Mouse (Mus musculus) cerebellum, adult 2 months (tissue): ENCODE results near the gene Allc. TPM values are rescaled to one million over a fixed set of nuclear protein-coding genes. Genes with fewer than 3 reads are reported as not detected.

ENCODE experiments used
- DNase-seq, 2 experiments: peaks; one replicate each; pipeline ENCODE4 v3.0.0; 2021
- H3K27ac ChIP-seq: fragments of 200-500 bp; 2 replicates; pipeline ENCODE4 v1.5.1; 2012; ENCODE audit warnings: low read length, control low read depth, inconsistent platforms; ENCODE audit not compliant: insufficient read depth
- H3K27me3 ChIP-seq: fragments of 200-500 bp; 2 replicates; pipeline ENCODE4 v1.6.1; 2012; ENCODE audit warnings: inconsistent platforms, mild to moderate bottlenecking, low read length, moderate library complexity; ENCODE audit not compliant: control insufficient read depth, insufficient read depth
- H3K4me1 ChIP-seq: fragments of 200-500 bp; 2 replicates; pipeline ENCODE4 v1.6.1; 2011; ENCODE audit warnings: low read length; ENCODE audit not compliant: control insufficient read depth, insufficient read depth
- H3K4me3 ChIP-seq: fragments of 200-500 bp; replicated peaks from 2 replicates; pipeline ENCODE3; 2011; ENCODE audit warnings: mild to moderate bottlenecking, low read depth, low read length, control low read depth; ENCODE audit not compliant: insufficient read depth
- CTCF ChIP-seq: fragments of 200-500 bp; IDR thresholded peaks from 2 replicates; pipeline ENCODE4 v1.5.1; 2011; ENCODE audit warnings: low read depth, mild to moderate bottlenecking, control low read depth, low read length, moderate library complexity, borderline replicate concordance; ENCODE audit not compliant: insufficient read depth
- POLR2A ChIP-seq: fragments of 200-500 bp; IDR thresholded peaks from 2 replicates; pipeline ENCODE4 v1.6.1; 2011; ENCODE audit warnings: low read length, control low read depth, borderline replicate concordance; ENCODE audit not compliant: insufficient read depth
- WGBS: fragments of 180-500 bp; shearing (Covaris S2); methylation state at CpG from one replicate; pipeline ENCODE4 v1.1.7; 2018; 5-methylcytosine and 5-hydroxymethylcytosine counted together
- polyA plus RNA-seq: library from polyadenylated mRNA; depleted of rRNA; stranded (reverse); fragments of >200 nt; gene quantifications from 2 replicates; pipeline ENCODE4 v1.2.3, GENCODE M21; 2012

The Allc gene
- polyA plus RNA-seq, 1 experiment = not detected

DNA sequence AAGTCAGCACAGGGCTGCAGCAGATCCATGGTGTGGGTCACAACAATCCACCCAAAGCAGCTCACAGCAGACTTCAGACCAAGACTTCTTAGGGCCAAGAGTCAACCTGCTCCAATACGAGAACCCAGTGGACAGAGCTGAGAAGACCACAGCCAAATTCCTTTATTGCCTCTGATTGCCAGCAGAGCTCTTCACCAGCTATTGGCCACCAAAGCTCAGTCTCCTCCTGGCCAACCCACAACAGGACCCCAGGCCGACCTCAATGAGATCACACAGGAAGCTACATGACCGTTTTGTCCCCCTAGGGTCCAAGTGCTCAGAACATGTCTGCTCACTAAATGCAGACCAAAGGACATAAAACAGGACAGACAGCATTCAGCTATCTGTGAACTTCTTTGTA, 15.8 kb upstream of the Allc start:
- no peaks in the 10 kb centered on the region for H3K27me3 ChIP-seq

DNA sequence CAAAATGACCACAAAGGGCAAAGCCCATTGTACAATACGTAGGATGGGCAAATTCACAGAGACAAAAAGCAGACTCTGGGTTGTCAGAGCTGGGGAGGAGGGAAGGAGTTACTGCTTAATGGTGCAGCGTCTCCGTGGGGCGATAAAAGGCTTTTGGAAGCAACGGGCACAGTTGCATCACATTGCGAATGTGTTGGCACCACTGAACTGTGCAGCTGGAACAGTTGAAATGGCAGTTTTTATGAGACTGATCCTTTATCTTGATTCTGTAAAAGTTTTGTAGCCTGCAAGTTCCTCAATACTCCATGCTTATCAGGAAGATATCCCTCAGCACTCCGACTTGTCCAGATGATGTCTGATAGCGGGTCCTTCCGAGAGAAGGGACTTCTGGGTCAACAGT, 15.4 kb upstream of the Allc start:
- WGBS = 66% methylated on average over 9 of the region's 9 CpGs
- no peaks in the 10 kb centered on the region for H3K27me3 ChIP-seq
- H3K27ac ChIP-seq = no peak overlapping the region
- TF ChIP-seq POLR2A = no peak
- TF ChIP-seq CTCF = no peak
- H3K4me1 ChIP-seq = peaks cover 8% of the 10 kb centered on the region
- H3K4me3 ChIP-seq = no peak overlapping the region
- no peak for DNase-seq

More for the DNA sequence above, 15.8 kb upstream of the Allc start:
- TF ChIP-seq CTCF = no peak
- no peak for TF ChIP-seq POLR2A
- 59% methylated on average over 3 of the region's 3 CpGs for WGBS
- Histone ChIP-seq H3K4me1 (peaks cover 8% of the 10 kb centered on the region), H3K27ac (no peak overlapping the region), H3K4me3 (no peak overlapping the region)
- no peak for DNase-seq

DNA sequence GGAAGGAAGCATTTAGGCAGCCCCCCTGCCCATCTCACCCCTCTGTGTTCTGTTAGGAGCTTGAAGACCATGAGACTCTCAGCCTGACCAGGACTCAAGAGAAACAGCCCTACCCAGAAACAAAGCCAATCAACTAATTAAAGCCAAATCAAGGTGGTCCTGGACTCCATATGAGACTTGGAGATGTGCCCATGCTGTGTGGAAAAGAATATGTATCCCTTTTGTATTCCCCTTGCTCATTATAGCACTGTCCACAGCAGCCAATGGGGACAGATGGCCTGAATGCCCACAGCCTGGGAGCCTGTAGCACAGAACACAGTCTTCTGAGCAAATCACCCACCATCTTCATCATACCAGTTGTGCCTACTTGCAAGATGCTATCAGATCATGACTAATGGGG, 14.5 kb upstream of the Allc start:
- Histone ChIP-seq H3K4me3 (no peak overlapping the region), H3K27me3 (no peaks in the 10 kb centered on the region), H3K4me1 (peaks cover 4% of the 10 kb centered on the region; the same call in 1 of the 2 replicates), H3K27ac (no peak overlapping the region)
- DNase-seq = no peak
- no peak for TF ChIP-seq CTCF
- TF ChIP-seq POLR2A = no peak

DNA sequence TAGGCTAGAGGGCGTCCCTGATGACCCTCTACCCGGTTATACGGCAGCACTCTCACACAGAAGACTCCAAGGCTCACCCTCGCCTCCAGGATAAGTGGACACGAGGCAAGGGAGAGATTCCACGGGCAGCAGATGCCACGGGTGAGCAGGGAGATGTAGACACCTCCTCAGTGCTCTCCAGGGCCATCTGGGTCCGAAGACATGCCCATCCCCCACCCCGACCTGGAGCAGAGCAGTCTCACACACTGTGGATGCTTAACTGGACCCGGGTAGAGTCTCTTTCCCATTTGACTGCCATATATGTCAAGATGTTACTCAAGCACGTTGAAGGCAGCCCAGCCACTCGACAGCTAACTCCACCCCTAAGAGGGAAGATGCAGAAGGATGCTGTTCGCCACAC, 8.1 kb upstream of the Allc start:
- H3K4me3 ChIP-seq = no peak overlapping the region

DNA sequence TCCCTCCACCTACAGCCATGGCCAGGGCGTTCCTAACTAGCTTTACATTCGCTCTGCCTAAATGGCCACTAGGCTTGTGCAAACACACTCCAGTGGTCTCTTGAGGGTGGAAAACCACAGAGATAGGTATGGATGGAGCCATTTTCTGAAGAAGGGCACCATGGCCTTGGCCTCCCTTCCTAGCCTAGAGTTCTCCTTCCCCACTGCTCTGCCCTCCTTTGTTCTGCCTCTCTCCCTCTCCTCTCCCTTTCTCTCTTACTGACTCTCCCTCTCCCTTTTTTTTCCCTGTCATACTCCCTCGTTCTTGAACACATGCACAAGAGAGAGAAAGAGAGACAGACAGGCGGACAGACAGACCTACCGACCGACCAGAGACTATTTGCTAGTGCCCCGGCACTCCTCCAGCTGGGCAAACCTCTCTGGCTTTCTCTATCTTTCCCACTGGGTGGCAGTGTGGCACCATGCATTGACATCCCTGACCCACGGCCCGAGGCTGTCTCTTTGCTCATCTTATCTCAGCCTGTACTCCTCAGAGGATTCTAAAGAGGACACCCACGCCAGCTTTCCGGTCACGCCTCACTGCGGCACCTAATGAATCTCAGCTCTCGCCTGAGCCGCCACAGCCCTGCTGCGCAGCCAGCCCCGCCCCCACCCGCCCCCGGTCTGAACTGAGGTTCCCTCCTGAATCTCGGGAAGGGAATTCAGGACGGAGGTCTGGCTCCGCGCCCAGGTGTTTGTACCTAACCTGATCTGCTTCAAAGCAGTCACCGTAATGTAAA, 7.0 kb upstream of the Allc start:
- no peak overlapping the region for H3K27ac ChIP-seq
- no peaks in the 10 kb centered on the region; the same call in 1 of the 2 replicates for H3K4me1 ChIP-seq
- 8% methylated on average over 24 of the region's 24 CpGs for WGBS
- H3K4me3 ChIP-seq = peak overlapping the region; percentile 33
- no peaks in the 10 kb centered on the region for H3K27me3 ChIP-seq
- DNase-seq = peak; percentile 93
- no peak for TF ChIP-seq POLR2A
- TF ChIP-seq CTCF = peak; percentile 97

More for the DNA sequence above, 8.1 kb upstream of the Allc start:
- DNase-seq = peak in 1 of 2 experiments; percentile 22
- Histone ChIP-seq H3K4me1 (no peaks in the 10 kb centered on the region; the same call in 1 of the 2 replicates), H3K27ac (no peak overlapping the region), H3K27me3 (no peaks in the 10 kb centered on the region)
- TF ChIP-seq CTCF = no peak
- 42% methylated on average over 13 of the region's 13 CpGs for WGBS

DNA sequence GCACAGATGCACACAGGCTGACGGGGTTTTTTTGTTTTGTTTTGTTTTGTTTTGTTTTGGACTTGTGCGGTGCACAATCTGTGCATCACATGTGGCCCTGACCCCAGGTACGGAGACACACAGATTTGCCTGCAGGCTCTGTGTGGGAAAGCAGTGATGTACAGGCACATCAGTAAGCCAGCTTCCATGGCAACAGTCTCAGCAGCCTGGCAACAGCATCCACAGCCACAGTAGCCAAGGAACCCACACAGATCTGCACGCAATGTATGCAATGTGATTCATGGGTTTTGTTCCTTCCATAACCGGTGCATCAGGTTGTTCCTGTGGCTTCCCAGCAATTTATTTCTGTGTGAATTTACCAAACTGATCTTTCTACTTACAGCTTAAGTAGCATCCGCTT, 5.6 kb upstream of the Allc start:
- DNase-seq = no peak
- TF ChIP-seq POLR2A (no peak), CTCF (no peak)
- no peak overlapping the region for H3K27ac ChIP-seq
- H3K27me3 ChIP-seq = no peaks in the 10 kb centered on the region
- WGBS = 47% methylated on average over 6 of the region's 6 CpGs
- H3K4me1 ChIP-seq = no peaks in the 10 kb centered on the region; the same call in 1 of the 2 replicates
- H3K4me3 ChIP-seq = no peak overlapping the region

DNA sequence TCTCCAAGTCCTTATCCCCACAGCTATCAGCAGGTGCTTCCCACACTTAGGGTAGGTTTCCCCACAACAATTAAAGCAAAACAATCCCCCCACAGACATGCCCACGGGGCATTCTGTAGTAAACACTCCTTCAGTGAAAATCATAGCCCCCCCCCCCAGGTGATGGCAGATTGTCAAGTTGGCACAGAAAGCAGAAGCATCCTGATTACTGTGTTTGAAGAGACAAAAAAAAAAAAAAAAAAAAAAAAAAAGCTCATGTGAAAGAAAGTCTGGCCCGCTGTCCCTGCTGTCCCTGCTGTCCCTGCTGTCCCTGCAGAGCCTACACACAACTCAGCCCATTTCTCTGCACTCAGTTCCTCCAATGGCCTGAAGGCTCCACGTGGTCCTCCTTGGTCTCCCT, 1.7 kb upstream of the Allc start:
- DNase-seq = no peak
- 11% methylated on average over 3 of the region's 3 CpGs for WGBS
- H3K27ac ChIP-seq = no peak overlapping the region
- TF ChIP-seq POLR2A (no peak), CTCF (no peak)
- H3K4me3 ChIP-seq = no peak overlapping the region
- no peaks in the 10 kb centered on the region for H3K27me3 ChIP-seq
- no peaks in the 10 kb centered on the region for H3K4me1 ChIP-seq

DNA sequence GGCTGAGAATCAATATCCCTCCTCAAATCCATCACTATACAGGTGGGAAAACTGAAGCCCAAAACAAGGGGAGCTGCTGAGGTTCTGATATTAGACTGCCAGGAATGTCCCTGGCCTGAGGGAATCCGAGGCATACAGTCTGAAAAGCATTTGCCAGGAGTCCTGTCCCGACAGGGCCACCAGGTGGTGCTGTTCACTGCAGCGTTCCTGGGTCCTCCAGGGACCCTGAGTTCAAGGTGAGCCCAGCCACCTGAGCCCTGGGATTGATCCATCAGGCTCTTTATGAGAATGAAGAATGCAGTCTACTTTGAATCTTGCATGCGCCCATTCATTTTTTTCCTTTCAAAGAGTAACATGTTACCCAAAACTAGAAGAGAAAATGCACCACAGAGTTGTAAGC, 3.2 kb downstream of the Allc start:
- Histone ChIP-seq H3K27ac (no peak overlapping the region), H3K4me1 (no peaks in the 10 kb centered on the region), H3K4me3 (no peak overlapping the region), H3K27me3 (no peaks in the 10 kb centered on the region)
- 41% methylated on average over 4 of the region's 4 CpGs for WGBS
- peak; percentile 17; the same call in 1 of the 2 replicates for TF ChIP-seq CTCF
- no peak for TF ChIP-seq POLR2A
- no peak for DNase-seq
